Mouse (Mus musculus) cerebellum, adult 2 months (tissue): Measurements from ENCODE around the gene Hemgn. TPM values are rescaled to one million over a fixed set of nuclear protein-coding genes. Genes with fewer than 3 reads are reported as not detected.
A peak's percentile ranks its signal among the peaks of the same experiment; 100 is the strongest.

Source experiments
- DNase-seq, 2 experiments: peaks; one replicate each; pipeline ENCODE4 v3.0.0; 2021
- H3K27ac ChIP-seq: fragments of 200-500 bp; 2 replicates; pipeline ENCODE4 v1.5.1; 2012; ENCODE audit warnings: low read length, control low read depth, inconsistent platforms; ENCODE audit not compliant: insufficient read depth
- H3K27me3 ChIP-seq: fragments of 200-500 bp; 2 replicates; pipeline ENCODE4 v1.6.1; 2012; ENCODE audit warnings: inconsistent platforms, mild to moderate bottlenecking, low read length, moderate library complexity; ENCODE audit not compliant: control insufficient read depth, insufficient read depth
- H3K4me1 ChIP-seq: fragments of 200-500 bp; 2 replicates; pipeline ENCODE4 v1.6.1; 2011; ENCODE audit warnings: low read length; ENCODE audit not compliant: control insufficient read depth, insufficient read depth
- H3K4me3 ChIP-seq: fragments of 200-500 bp; replicated peaks from 2 replicates; pipeline ENCODE3; 2011; ENCODE audit warnings: mild to moderate bottlenecking, low read depth, low read length, control low read depth; ENCODE audit not compliant: insufficient read depth
- CTCF ChIP-seq: fragments of 200-500 bp; IDR thresholded peaks from 2 replicates; pipeline ENCODE4 v1.5.1; 2011; ENCODE audit warnings: low read depth, mild to moderate bottlenecking, control low read depth, low read length, moderate library complexity, borderline replicate concordance; ENCODE audit not compliant: insufficient read depth
- POLR2A ChIP-seq: fragments of 200-500 bp; IDR thresholded peaks from 2 replicates; pipeline ENCODE4 v1.6.1; 2011; ENCODE audit warnings: low read length, control low read depth, borderline replicate concordance; ENCODE audit not compliant: insufficient read depth
- WGBS: fragments of 180-500 bp; shearing (Covaris S2); methylation state at CpG from one replicate; pipeline ENCODE4 v1.1.7; 2018; 5-methylcytosine and 5-hydroxymethylcytosine counted together
- polyA plus RNA-seq: library from polyadenylated mRNA; depleted of rRNA; stranded (reverse); fragments of >200 nt; gene quantifications from 2 replicates; pipeline ENCODE4 v1.2.3, GENCODE M21; 2012

Hemgn gene
- polyA plus RNA-seq, 1 experiment: 0.16 TPM

DNA sequence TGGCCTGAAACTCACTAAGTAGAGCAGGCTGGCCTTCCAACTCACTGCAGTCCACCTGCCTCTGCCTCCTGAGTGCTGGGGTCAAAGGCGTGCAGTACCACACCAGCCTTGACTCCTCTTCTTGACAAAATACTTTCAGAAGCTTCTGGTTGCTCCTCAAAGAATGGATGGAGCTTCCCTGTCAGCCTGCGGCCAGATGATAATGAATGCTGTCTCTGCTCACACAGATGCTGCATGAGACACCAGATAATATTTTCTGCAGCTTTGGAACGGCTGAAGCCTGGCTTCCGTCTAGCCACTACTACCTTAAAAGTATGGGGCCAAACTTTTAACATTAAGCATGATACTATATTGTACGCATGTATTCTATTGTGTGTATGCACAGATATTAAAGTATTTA, 2.6 kb downstream of the Hemgn start:
- H3K27me3 ChIP-seq: no peaks in the 10 kb centered on the region
- TF ChIP-seq POLR2A (no peak), CTCF (no peak)
- no peaks in the 10 kb centered on the region for H3K4me1 ChIP-seq
- no peak for DNase-seq
- no peak overlapping the region for H3K27ac ChIP-seq
- WGBS: 91% methylated on average over 5 of the region's 5 CpGs
- no peak overlapping the region for H3K4me3 ChIP-seq

DNA sequence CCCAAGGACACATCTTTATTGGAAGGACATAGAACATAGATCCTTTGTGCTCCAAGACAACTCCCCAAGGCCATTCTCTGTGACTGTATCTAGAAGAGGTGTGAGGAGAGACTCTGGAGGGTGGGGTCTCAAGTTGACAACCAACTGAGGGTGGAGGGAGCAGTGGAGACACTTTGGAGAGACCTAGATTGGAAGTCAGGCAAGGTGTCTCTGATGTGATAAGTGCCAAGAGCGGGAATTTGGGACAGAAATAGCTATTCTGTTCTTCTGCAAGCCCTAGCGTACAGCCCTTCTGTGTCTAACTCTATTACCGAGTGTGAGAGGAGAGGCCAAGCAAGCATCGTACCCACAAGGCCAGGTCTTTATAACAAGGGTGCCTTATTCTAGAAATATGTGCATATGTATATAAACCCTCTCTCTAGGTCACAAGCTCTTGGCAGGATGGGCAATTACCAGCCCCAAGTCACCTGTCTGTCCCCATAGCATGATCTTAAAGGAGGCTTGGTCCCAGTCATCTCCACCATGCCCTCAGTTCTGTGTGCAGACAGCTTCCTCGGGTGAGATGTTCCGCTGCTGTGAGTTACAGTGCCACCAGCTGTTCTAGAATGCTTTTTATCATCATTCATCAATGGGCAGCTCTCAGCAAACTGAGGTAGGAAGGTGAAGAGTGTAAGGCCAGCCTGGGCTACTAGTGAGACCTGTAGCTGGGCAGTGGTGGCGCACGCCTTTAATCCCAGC, 6.2 kb downstream of the Hemgn start:
- Histone ChIP-seq H3K4me3 (no peak overlapping the region), H3K27ac (no peak overlapping the region), H3K27me3 (no peaks in the 10 kb centered on the region), H3K4me1 (no peaks in the 10 kb centered on the region)
- no peak for DNase-seq
- TF ChIP-seq POLR2A (no peak), CTCF (no peak)
- WGBS: 89% methylated on average over 8 of the region's 8 CpGs

DNA sequence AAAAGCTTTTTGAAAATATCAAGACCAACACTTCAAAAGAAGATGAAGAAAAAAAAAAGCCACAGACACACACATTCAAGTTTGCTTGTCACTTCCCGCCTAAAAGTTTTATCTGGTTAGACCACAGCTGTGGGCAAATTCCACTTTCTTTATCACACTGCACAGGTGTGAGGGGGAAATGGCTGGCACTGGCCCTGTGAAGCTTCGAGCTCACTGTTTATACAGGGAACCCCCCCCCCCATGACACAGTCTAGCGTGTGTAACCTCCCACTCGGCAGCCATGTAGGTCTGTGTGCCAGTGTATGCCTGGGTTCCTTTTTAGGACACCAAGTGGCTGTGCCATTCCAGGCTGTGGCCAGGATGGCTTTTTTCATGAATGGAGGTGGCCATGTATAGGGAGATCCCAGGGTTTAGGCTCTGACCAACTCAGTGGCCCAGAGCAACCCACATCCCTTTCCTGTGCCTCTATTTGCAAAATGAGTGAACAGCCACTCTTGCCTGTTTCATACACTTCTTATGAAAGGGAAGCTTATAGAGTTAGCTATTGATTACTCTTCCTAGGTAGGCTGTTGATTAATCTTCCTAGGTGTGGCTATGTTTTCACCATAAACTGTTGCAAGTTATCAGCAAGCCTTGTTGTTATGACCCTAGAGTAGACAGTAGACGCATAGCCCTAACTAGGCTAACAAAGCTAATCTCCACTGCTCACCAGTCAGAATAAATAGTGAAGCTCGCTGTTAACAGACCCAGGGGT, 9.1 kb downstream of the Hemgn start:
- no peak for DNase-seq
- H3K4me3 ChIP-seq: no peak overlapping the region
- H3K4me1 ChIP-seq: no peaks in the 10 kb centered on the region
- H3K27me3 ChIP-seq: no peaks in the 10 kb centered on the region
- WGBS: 74% methylated on average over 6 of the region's 6 CpGs
- no peak for TF ChIP-seq CTCF
- no peak for TF ChIP-seq POLR2A
- no peak overlapping the region for H3K27ac ChIP-seq

DNA sequence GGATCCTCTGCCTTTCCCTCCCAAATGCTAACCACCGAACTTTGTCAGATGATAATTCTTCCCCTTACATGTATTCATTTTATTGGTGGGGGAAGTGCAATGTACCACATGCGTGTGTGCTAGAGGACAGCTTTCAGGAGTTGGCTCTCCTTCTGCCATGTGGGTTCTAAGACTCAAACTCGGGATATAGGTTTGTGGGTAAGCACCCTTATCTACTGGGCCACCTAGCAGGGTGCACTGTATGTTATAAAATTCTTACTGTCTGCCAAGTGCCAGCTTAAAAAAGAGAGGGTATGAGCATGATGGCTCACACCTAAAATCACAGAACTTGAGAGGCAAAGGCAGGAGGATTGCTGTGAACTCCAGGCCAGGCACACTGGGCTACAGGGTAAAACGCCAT, 14.5 kb downstream of the Hemgn start:
- TF ChIP-seq CTCF: no peak
- no peak for TF ChIP-seq POLR2A
- DNase-seq: no peak
- H3K4me3 ChIP-seq: no peak overlapping the region
- H3K27ac ChIP-seq: no peak overlapping the region
- 69% methylated on average over 4 of the region's 4 CpGs for WGBS
- no peaks in the 10 kb centered on the region for H3K27me3 ChIP-seq
- no peaks in the 10 kb centered on the region for H3K4me1 ChIP-seq

DNA sequence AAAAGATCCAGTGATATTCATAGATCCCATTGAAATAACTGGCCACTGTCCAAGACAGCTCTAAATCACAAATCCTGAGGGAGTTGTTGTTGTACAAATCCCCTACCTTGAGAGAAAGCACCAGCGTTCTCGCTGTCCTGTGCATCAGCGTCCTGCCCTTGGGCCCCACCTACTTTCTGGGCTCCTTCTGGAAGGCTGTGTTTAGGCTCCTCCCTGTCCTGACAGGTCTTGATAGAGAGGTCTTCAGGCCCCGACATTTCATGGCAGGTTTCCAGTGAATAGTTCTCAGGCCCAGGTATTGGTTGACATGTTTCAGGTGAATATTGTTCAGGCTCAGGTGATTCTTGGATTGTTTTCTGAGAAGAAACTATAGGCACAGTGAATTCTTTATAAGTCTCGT, 17.6 kb downstream of the Hemgn start:
- no peak overlapping the region for H3K27ac ChIP-seq
- H3K4me3 ChIP-seq: no peak overlapping the region
- WGBS: 37% methylated on average over 5 of the region's 5 CpGs
- no peaks in the 10 kb centered on the region for H3K4me1 ChIP-seq
- TF ChIP-seq POLR2A: no peak
- no peak for TF ChIP-seq CTCF
- no peak for DNase-seq
- H3K27me3 ChIP-seq: no peaks in the 10 kb centered on the region

DNA sequence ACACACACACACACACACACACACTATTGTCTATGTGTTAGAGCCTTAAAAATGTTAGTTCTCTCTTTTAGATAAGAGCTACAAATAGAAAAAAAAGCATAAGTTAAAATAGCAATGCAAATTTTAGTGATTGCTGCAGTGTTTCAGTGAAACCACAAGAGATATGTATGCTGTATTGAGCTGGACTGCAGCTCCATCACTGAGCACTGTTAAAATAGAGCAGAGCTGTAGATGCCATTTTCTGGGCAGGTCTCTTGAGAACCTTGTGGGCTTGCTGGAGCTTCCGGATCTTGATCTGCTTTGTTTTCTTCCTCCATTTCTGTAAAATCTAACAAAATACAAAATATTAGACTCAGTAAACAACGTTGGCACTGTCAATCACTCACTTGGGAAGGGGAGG, 18.9 kb downstream of the Hemgn start:
- TF ChIP-seq POLR2A (no peak), CTCF (no peak)
- no peak for DNase-seq
- H3K4me1 ChIP-seq: no peaks in the 10 kb centered on the region
- no peaks in the 10 kb centered on the region for H3K27me3 ChIP-seq
- H3K4me3 ChIP-seq: no peak overlapping the region
- WGBS: 75% methylated on average over 2 of the region's 2 CpGs
- no peak overlapping the region for H3K27ac ChIP-seq

DNA sequence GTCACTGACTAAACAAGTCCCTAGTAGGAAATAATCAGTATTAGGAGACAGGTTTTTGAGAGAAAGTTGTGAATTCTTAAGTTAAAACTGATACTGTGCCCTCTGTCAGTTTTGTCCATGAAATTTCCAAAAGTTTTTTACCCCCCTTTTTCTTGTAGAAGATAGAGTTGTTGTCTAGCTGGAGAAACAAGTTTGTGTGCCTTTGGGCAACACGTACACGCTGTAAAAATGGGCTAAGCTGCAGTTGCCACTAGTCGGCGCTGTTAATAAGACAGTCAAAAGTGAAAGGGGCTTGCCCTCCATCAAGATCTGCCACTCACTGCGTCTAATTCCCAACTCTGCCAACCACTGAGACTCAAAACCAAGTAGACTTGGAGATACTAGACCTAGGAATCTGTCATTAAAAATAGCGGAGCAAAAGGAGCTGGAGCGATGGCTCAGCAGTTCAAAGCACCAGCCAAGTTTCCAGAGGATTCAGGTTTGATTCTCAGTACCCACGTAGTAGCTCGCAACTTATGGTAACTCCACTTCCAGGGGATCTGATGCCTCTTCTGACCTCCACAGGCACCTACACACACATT, 22.8 kb downstream of the Hemgn start:
- no peak overlapping the region for H3K27ac ChIP-seq
- peak overlapping the region; percentile 8 for H3K4me3 ChIP-seq
- TF ChIP-seq POLR2A (no peak), CTCF (peak; percentile 73)
- no peaks in the 10 kb centered on the region for H3K4me1 ChIP-seq
- peak; percentile 75 to 78 for DNase-seq
- WGBS: 23% methylated on average over 9 of the region's 9 CpGs
- no peaks in the 10 kb centered on the region for H3K27me3 ChIP-seq
